Mouse (Mus musculus): ENCODE data around the gene Cit.

The Cit gene

GRCm38 (mm10) chr5:116012503-116012902 is 167.4 kb downstream of the Cit start:
- no peak for DNase-seq (ENCODE audit: low read depth)

DNA sequence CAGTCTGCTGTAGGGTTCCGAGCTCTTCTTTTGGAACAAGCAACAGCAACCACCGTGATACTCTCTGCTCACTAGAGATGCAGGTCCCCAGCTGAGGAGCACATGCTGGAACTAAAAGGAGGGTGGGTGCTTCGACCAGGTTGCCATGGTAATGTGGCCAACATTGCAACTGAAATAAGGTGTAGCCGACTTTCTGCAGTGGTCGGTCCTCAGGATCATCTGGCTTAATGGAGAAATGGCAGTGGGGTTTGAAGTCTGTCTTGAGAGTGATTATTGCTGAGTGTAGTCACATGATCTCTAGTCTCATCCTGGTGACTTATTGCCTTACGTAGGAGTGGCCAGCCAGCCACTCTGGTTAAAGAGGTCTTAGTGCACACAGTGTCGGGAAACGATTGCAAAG is 168.7 kb downstream of the Cit start:
- no peak for DNase-seq (ENCODE audit: low read depth)

DNA sequence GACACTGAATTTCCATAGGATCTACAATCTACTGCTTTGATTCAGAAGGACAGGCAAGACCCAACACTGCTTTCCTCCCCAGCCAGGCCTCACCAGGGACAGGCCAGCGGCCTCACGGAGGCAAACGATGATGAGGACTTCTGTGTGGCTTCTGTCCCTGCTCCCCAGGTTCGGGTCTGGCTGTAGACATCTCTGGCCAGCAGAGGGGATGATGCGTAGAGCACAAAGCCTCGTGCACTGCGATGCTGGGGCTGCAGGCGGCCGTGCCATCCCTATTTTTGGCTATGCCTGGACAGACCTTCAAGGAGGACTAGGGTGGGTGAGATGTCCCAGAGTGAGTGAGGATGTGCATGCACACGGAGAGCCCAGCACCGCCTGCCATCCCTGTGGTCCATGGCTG is 169.2 kb downstream of the Cit start:
- no peak for DNase-seq (ENCODE audit: low read depth)

- DNase-seq (ENCODE audit: low read depth), result no peak
These were observed 171.5 kb downstream of the Cit start for GRCm38 (mm10) chr5:116016542-116016941.

GRCm38 (mm10) chr5:116017391-116017790 is 172.3 kb downstream of the Cit start:
- no peak for DNase-seq (ENCODE audit: low read depth)

- DNase-seq (ENCODE audit: low read depth), result no peak
These were observed 173.1 kb downstream of the Cit start for GRCm38 (mm10) chr5:116018196-116018595.

GRCm38 (mm10) chr5:116018784-116019183 is 173.7 kb downstream of the Cit start:
- DNase-seq (ENCODE audit: low read depth), result no peak

- no peak for DNase-seq (ENCODE audit: low read depth)
These were observed 174.3 kb downstream of the Cit start for GRCm38 (mm10) chr5:116019371-116019770.

GRCm38 (mm10) chr5:116021552-116021951 is 176.5 kb downstream of the Cit start:
- DNase-seq (ENCODE audit: low read depth), result no peak

GRCm38 (mm10) chr5:116022131-116022530 is 177.1 kb downstream of the Cit start:
- no peak for DNase-seq (ENCODE audit: low read depth)

GRCm38 (mm10) chr5:116022658-116023200 is 177.7 kb downstream of the Cit start:
- peak; percentile 16 for DNase-seq (ENCODE audit: low read depth)

- DNase-seq (ENCODE audit: low read depth), result peak; percentile 22
These were observed 178.2 kb downstream of the Cit start for GRCm38 (mm10) chr5:116023251-116023661.

GRCm38 (mm10) chr5:116023821-116024284 is 178.8 kb downstream of the Cit start:
- no peak for DNase-seq (ENCODE audit: low read depth)

- DNase-seq (ENCODE audit: low read depth), result peak; percentile 93
These were observed 179.3 kb downstream of the Cit start, which contains the start of gene Prkab1 for GRCm38 (mm10) chr5:116024327-116024739. Prkab1 (minus strand) TSS chr5:116024508.

GRCm38 (mm10) chr5:116026107-116026506 is 181.0 kb downstream of the Cit start:
- DNase-seq (ENCODE audit: low read depth), result no peak

GRCm38 (mm10) chr5:116026561-116026960 is 181.5 kb downstream of the Cit start:
- no peak for DNase-seq (ENCODE audit: low read depth)

GRCm38 (mm10) chr5:116029071-116029470 is 184.0 kb downstream of the Cit start:
- DNase-seq (ENCODE audit: low read depth), result peak; percentile 86

DNA sequence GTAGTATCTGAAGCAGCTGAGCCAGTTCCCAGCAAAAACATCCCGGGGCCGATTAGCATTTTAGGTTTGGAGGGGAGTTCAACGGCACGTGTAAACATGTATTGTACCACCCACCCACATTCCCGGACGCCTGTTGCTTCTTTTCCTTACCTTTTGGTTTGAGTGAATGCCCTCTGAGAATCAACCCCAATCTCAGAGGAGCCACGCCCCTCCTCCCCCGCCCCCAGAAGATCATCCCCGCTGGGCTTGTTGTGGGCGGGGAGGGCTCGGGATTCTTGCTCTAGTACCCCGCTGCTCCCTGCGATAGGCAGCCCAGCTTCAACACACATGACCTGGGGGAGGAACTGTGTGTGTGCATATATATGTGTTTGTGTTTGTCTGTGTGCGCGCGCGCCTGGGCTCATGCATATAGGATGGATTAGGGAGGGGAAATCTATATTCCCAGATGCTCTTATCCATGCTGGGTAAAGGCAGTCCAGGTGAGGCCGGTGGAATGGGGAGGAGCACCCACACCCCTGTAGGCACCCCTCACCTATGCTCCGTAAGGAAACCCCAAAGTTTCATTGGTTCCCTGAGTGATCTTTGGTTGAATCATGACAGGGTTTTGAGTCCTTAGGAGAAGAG is 185.6 kb downstream of the Cit start:
- DNase-seq (ENCODE audit: low read depth), result no peak

DNA sequence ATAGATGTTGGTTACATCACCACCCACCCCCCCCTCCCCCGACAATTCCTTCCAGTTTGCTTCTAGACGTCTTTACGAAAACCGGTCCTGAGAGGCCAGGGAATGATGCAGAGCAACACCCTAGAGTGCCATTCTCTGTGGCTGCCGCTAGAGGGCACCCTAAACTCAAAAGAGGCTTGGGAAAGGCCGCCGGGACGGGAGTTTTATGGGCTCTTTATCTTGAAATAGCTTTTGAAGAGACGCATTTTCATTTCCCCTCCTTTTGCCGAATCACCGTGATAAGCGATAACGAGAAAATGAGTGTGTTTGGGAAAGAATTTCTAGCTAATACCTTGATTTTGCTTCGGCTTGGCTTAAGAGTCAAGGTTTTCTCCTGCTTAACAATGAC is 186.1 kb downstream of the Cit start:
- DNase-seq (ENCODE audit: low read depth), result peak; percentile 86

GRCm38 (mm10) chr5:116036465-116036864 is 191.4 kb downstream of the Cit start:
- DNase-seq (ENCODE audit: low read depth), result no peak

- no peak for DNase-seq (ENCODE audit: low read depth)
These were observed 192.7 kb downstream of the Cit start for GRCm38 (mm10) chr5:116037731-116038130.

DNA sequence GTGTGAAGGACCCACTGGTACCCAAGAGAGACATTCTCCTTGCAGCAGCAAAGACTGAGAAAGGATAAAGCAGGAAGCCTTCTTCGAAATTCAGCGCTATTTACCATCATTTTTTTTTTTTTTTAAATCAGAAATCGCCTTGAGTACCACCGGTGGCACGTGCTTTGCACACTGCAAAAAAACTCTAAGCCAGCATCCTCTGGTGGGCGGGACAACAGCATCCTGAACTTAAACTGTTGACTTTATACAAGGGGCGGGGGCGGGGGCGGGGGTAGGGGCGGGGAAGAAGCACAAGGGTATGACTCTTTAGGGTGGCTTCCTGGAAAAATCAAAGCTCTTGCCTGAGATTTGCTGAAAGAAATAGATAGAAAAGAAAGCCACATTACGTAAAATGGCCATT is 194.6 kb downstream of the Cit start:
- peak; percentile 52 for DNase-seq (ENCODE audit: low read depth)

- no peak for DNase-seq (ENCODE audit: low read depth)
These were observed 197.2 kb downstream of the Cit start for GRCm38 (mm10) chr5:116042241-116042640.

DNA sequence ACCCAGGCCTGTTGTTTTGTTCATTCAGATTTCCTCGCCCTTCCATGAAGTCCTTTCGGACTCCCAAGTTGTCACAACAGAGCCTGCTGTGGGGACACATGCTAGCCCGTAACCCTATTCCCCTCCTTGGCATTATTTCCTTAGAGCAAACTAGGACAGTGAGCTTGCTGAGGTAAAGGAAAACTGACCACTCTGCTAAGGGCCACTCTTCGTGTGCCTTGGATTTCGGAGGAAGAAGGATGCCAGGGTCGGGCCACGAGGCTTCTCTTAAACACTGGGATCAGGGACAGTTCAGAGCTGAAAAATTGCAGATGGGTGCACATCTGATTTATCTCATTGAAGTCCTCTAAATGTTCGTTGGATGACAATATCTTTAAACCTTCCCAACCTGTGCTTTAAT is 200.5 kb downstream of the Cit start:
- DNase-seq (ENCODE audit: low read depth), result no peak
